Mouse (Mus musculus) testis, adult 2 months (tissue): ENCODE results near the gene Aff3.

ENCODE experiments used
- CTCF ChIP-seq: fragments of 200-500 bp; IDR thresholded peaks from 2 replicates; pipeline ENCODE4 v1.5.1; 2012; ENCODE audit warnings: low read depth, mild to moderate bottlenecking, inconsistent platforms, low read length, moderate library complexity; ENCODE audit not compliant: control insufficient read depth, insufficient read depth, insufficient replicate concordance
- POLR2A ChIP-seq: fragments of 200-500 bp; IDR thresholded peaks from 2 replicates; pipeline ENCODE4 v1.6.1; 2012; ENCODE audit warnings: low read depth, mild to moderate bottlenecking, inconsistent platforms, low read length, moderate library complexity; ENCODE audit not compliant: control insufficient read depth

- TF ChIP-seq CTCF (no peak), POLR2A (no peak)
Measured at GRCm38 (mm10) chr1:38550579-38550978, 114.2 kb downstream of the Aff3 start.
